Mouse (Mus musculus) lung, postnatal 0 days (tissue): ENCODE data around the gene Bscl2. TPM values are rescaled to one million over a fixed set of nuclear protein-coding genes. Genes with fewer than 3 reads are reported as not detected.
"Not testable (repeated sequence)": the region's sequence is repeated elsewhere in the genome, so short reads cannot be mapped to it uniquely, and the experiment has no call there.

Experiments used
- ATAC-seq: fragments of 200-750 bp; cut with Nextera tagmentation; 2 replicates; pipeline ENCODE4 v1.8.0; 2017; ENCODE audit warnings: moderate library complexity
- DNase-seq: peaks from one replicate; pipeline ENCODE4 v3.0.0-alpha.2; 2016; ENCODE audit warnings: low spot score
- H3K27ac ChIP-seq: fragments of 300-500 bp; sonication (generic); 2 replicates; pipeline ENCODE4 v1.5.1; 2014; ENCODE audit warnings: antibody characterized with exemption, mild to moderate bottlenecking, low read length, mixed read lengths
- H3K27me3 ChIP-seq: fragments of 300-500 bp; sonication (generic); replicated peaks from 2 replicates; pipeline ENCODE4 v1.6.1; 2014; ENCODE audit warnings: low read length, mixed read lengths; ENCODE audit not compliant: insufficient read depth
- H3K36me3 ChIP-seq: fragments of 300-500 bp; sonication (generic); 2 replicates; pipeline ENCODE4 v1.6.1; 2014; ENCODE audit warnings: low read length, mixed read lengths; ENCODE audit not compliant: insufficient read depth
- H3K4me1 ChIP-seq: fragments of 300-500 bp; sonication (generic); 2 replicates; pipeline ENCODE4 v1.6.1; 2014; ENCODE audit warnings: antibody characterized with exemption, low read depth, low read length, mixed read lengths; ENCODE audit not compliant: insufficient read depth
- H3K4me2 ChIP-seq: fragments of 300-500 bp; sonication (generic); replicated peaks from 2 replicates; pipeline ENCODE4 v1.6.1; 2014; ENCODE audit warnings: low read depth, mild to moderate bottlenecking, low read length, moderate library complexity, mixed read lengths
- H3K4me3 ChIP-seq: fragments of 300-500 bp; sonication (generic); 2 replicates; pipeline ENCODE4 v1.5.1; 2014; ENCODE audit warnings: low read depth, low read length
- H3K9ac ChIP-seq: fragments of 300-500 bp; sonication (generic); replicated peaks from 2 replicates; pipeline ENCODE4 v1.6.1; 2014; ENCODE audit warnings: low read depth, mild to moderate bottlenecking
- H3K9me3 ChIP-seq: fragments of 300-500 bp; sonication (generic); 2 replicates; pipeline ENCODE4 v1.6.1; 2016; ENCODE audit warnings: low read length, mixed read lengths
- CTCF ChIP-seq: IDR thresholded peaks from 2 replicates; pipeline ENCODE4 v1.5.1; 2016; ENCODE audit warnings: antibody characterized with exemption, mild to moderate bottlenecking
- EP300 ChIP-seq: IDR thresholded peaks from 2 replicates; pipeline ENCODE4 v1.6.1; 2016; ENCODE audit warnings: antibody characterized with exemption, mild to moderate bottlenecking, control low read depth
- WGBS: fragments of 180-500 bp; shearing (Covaris S2); extraction: QIAGEN DNeasy Blood & Tissue Kit; methylation state at CpG from one replicate; pipeline ENCODE4 v1.1.7; 2014; 5-methylcytosine and 5-hydroxymethylcytosine counted together
- polyA plus RNA-seq: library from polyadenylated mRNA; unstranded; fragments of >200 nt; fragmentation: Nextera tagmentation; extraction: Ambion mirVana; gene quantifications from 2 replicates; pipeline ENCODE4 v1.2.1, GENCODE M21; 2015

Bscl2 gene
- polyA plus RNA-seq, 1 experiment from 2014 or later, result 66.8 TPM

GRCm38 (mm10) chr19:8887585-8888463, 50.6 kb downstream of the Bscl2 start:
- Histone ChIP-seq H3K4me2 (peak overlapping the region; percentile 73), H3K4me1 (peaks cover 6% of the 10 kb centered on the region; the same call in 1 of the 2 replicates), H3K36me3 (no peaks in the 10 kb centered on the region), H3K9me3 (no peaks in the 10 kb centered on the region), H3K27ac (peak overlapping the region; percentile 83), H3K4me3 (peak overlapping the region; percentile 67), H3K27me3 (no peaks in the 10 kb centered on the region), H3K9ac (peak overlapping the region; percentile 77)
- no peak for DNase-seq
- no peak for ATAC-seq
- TF ChIP-seq EP300 (no peak), CTCF (no peak)
- WGBS, result 13% methylated on average over 19 of the region's 19 CpGs

GRCm38 (mm10) chr19:8888511-8889385, 51.5 kb downstream of the Bscl2 start, which contains the start of the genes 1810009A15Rik and Gm49416:
TSS of gene 1810009A15Rik (plus strand) at chr19:8888853.
TSS of gene Gm49416 (plus strand) at chr19:8888926.
- TF ChIP-seq CTCF (no peak), EP300 (0 out of 2 replicates have a peak, but pooled peaks have one; percentile 9)
- Histone ChIP-seq H3K4me2 (peak within 1 kb of the TSS; percentile 73), H3K27ac (peak within 1 kb of the TSS; percentile 83), H3K27me3 (no peaks in the 10 kb centered on the region), H3K4me1 (peaks cover 7% of the 10 kb centered on the region; the same call in 1 of the 2 replicates), H3K4me3 (peak within 1 kb of the TSS; percentile 67), H3K36me3 (no peaks in the 10 kb centered on the region), H3K9me3 (no peaks in the 10 kb centered on the region), H3K9ac (peak within 1 kb of the TSS; percentile 77)
- peak; percentile 98 for DNase-seq
- peak; percentile 96 for ATAC-seq
- WGBS, result under 1% methylated on average over 58 of the region's 58 CpGs

- peak within 1 kb of the TSS; percentile 81 for H3K9ac ChIP-seq
- no peaks in the 10 kb centered on the region for H3K27me3 ChIP-seq
- H3K4me1 ChIP-seq, result peaks cover 4% of the 10 kb centered on the region; the same call in 1 of the 2 replicates
- no peaks in the 10 kb centered on the region for H3K36me3 ChIP-seq
- peak; percentile 92 for DNase-seq
- WGBS, result 1% methylated on average over 54 of the region's 54 CpGs
- ATAC-seq, result peak; percentile 50
- no peaks in the 10 kb centered on the region for H3K9me3 ChIP-seq
- TF ChIP-seq EP300 (no peak), CTCF (no peak)
- H3K4me2 ChIP-seq, result peak within 1 kb of the TSS; percentile 95
- H3K4me3 ChIP-seq, result peak within 1 kb of the TSS; percentile 88
- H3K27ac ChIP-seq, result peak within 1 kb of the TSS; percentile 91
Measured at GRCm38 (mm10) chr19:8892829-8893766, 55.8 kb downstream of the Bscl2 start, which contains the start of gene Ints5. TSS of gene Ints5 (plus strand) at chr19:8893005.

- no peaks in the 10 kb centered on the region for H3K27me3 ChIP-seq
- H3K4me1 ChIP-seq, result peaks cover 6% of the 10 kb centered on the region; the same call in 1 of the 2 replicates
- TF ChIP-seq EP300 (no peak), CTCF (no peak)
- H3K36me3 ChIP-seq, result no peaks in the 10 kb centered on the region
- H3K9ac ChIP-seq, result no peak overlapping the region
- ATAC-seq (no peak), DNase-seq (no peak)
- no peak overlapping the region for H3K4me3 ChIP-seq
- no peak overlapping the region for H3K27ac ChIP-seq
- 89% methylated on average over 9 of the region's 9 CpGs for WGBS
- H3K9me3 ChIP-seq, result no peaks in the 10 kb centered on the region
- no peak overlapping the region for H3K4me2 ChIP-seq
Measured at GRCm38 (mm10) chr19:8895397-8895960, 58.2 kb downstream of the Bscl2 start.

GRCm38 (mm10) chr19:8896231-8896630, 59.0 kb downstream of the Bscl2 start:
- not testable (repeated sequence) for H3K4me2 ChIP-seq, H3K4me1 ChIP-seq, H3K4me3 ChIP-seq, H3K36me3 ChIP-seq, H3K27me3 ChIP-seq, H3K9ac ChIP-seq, DNase-seq, H3K27ac ChIP-seq, H3K9me3 ChIP-seq, ATAC-seq
- 77% methylated on average over 5 of the region's 5 CpGs for WGBS

- not testable (repeated sequence) for DNase-seq, H3K9me3 ChIP-seq, H3K4me1 ChIP-seq, H3K36me3 ChIP-seq, H3K27me3 ChIP-seq
- H3K27ac ChIP-seq, result peak overlapping the region; percentile 59
- 16% methylated on average over 21 of the region's 21 CpGs for WGBS
- H3K4me2 ChIP-seq, result peak overlapping the region; percentile 92
- peak; percentile 45 for ATAC-seq
- peak overlapping the region; percentile 95 for H3K4me3 ChIP-seq
- H3K9ac ChIP-seq, result peak overlapping the region; percentile 50
Measured at GRCm38 (mm10) chr19:8897211-8897864, 60.1 kb downstream of the Bscl2 start.
